Mouse (Mus musculus): ENCODE data around the gene Sema3f. TPM values are rescaled to one million over a fixed set of nuclear protein-coding genes. Genes with fewer than 3 reads are reported as not detected.

The Sema3f gene
- polyA plus RNA-seq, 2 experiments = 0.69 to 3.5 TPM

DNA sequence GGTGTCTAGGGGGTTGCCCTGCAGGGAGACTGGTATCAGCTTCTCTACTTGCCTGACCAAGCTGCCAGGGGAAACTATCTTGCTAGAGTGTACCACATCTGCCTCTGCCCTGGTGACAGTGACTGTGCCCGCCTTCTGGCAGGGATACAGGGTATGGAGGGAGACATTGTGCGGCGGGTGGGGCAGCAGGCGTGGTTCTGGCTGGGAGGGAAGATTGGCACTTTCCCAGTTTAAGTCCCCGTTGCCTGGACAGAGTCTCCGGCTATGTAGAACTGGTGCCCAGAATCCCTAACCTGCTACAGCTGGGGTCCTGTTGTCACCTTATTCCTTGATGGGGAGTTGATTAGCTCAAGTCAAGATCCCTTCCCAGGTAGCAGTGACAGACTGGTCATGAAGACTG lies 77.8 kb downstream of the Sema3f start:
- H3K4me2 ChIP-seq (ENCODE audit: low read depth) = peak overlapping the region; percentile 96
- no peaks in the 10 kb centered on the region for H3K9me3 ChIP-seq (ENCODE audit: control insufficient read depth, low read length)
- DNase-seq (ENCODE audit: low read depth in 3 of 3, low spot score in 3 of 3) (peak in 1 of 3 experiments; percentile 70), ATAC-seq (ENCODE audit: insufficient read depth) (peak; percentile 2; the same call in 1 of the 2 replicates)
- peak overlapping the region; percentile 74 for H3K27ac ChIP-seq
- H3K36me3 ChIP-seq (replicated peaks; ENCODE audit: control insufficient read depth, insufficient read depth, low read depth) = 0 out of 2 replicates have a peak, but pooled peaks cover 2% of the 10 kb centered on the region
- H3K9ac ChIP-seq (replicated peaks) = peak overlapping the region; percentile 91
- TF ChIP-seq EP300 (IDR thresholded peaks at IDR 0.05; ENCODE audit: low read depth) (no peak), CTCF (IDR thresholded peaks at IDR 0.05; ENCODE audit: low read depth) (no peak)
- H3K4me1 ChIP-seq (replicated peaks; ENCODE audit: control insufficient read depth in 2 of 2, insufficient read depth in 2 of 2, low read length in 1 of 2) = peaks cover 34 to 35% of the 10 kb centered on the region in 2 experiments
- no peaks in the 10 kb centered on the region for H3K27me3 ChIP-seq (ENCODE audit: control insufficient read depth, insufficient read depth, low read length)
- H3K4me3 ChIP-seq (ENCODE audit: insufficient read depth in 1 of 2, low read depth in 2 of 2, low read length in 2 of 2) = peak overlapping the region; percentile 72 to 92
- WGBS (ENCODE audit: insufficient replicate concordance) = 18% methylated on average over 6 of the region's 6 CpGs

DNA sequence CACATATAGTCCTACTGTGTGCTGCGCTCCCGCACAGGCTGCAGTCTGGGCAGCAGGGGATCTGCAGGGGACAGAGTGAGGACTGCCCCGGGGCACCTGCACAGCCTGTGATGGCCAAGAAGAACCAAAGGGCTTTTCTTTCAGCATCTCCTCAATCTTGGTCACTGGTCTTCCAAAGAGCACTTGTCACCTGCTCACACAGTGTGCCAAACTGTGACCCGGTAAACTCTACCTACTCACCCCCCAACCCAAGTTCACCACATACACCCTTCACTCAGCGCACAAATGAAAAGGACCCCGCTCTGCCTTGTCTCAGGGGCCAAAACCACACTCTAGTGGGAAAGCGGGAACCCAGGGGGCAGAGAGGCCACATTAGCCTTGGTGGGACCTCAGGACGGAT lies 78.4 kb downstream of the Sema3f start:
- Histone ChIP-seq H3K4me3 (ENCODE audit: insufficient read depth in 1 of 2, low read depth in 2 of 2, low read length in 2 of 2) (no peak overlapping the region), H3K27me3 (ENCODE audit: control insufficient read depth, insufficient read depth, low read length) (no peaks in the 10 kb centered on the region), H3K4me2 (ENCODE audit: low read depth) (peak overlapping the region; percentile 96), H3K9me3 (ENCODE audit: control insufficient read depth, low read length) (no peaks in the 10 kb centered on the region), H3K36me3 (replicated peaks; ENCODE audit: control insufficient read depth, insufficient read depth, low read depth) (0 out of 2 replicates have a peak, but pooled peaks cover 2% of the 10 kb centered on the region), H3K9ac (replicated peaks) (no peak overlapping the region), H3K4me1 (replicated peaks; ENCODE audit: control insufficient read depth in 2 of 2, insufficient read depth in 2 of 2, low read length in 1 of 2) (peaks cover 37 to 39% of the 10 kb centered on the region in 2 experiments), H3K27ac (peak overlapping the region; percentile 29)
- 88% methylated on average over 8 of the region's 8 CpGs for whole genome bisulfite sequencing (ENCODE audit: insufficient replicate concordance)
- ATAC-seq (ENCODE audit: insufficient read depth) (no peak), DNase-seq (ENCODE audit: low read depth in 3 of 3, low spot score in 3 of 3) (no peak)
- no peak for TF ChIP-seq EP300 (IDR thresholded peaks at IDR 0.05; ENCODE audit: low read depth)
- no peak for TF ChIP-seq CTCF (IDR thresholded peaks at IDR 0.05; ENCODE audit: low read depth)

Other genes with a start within 250 kb of the Sema3f start
- 8.3 and 8.6 TPM in 2 replicates for gene Tmem115, start 176.5 kb downstream of the Sema3f start, polyA plus RNA-seq (2012; rRNA removed)
- gene Tmem115, start 176.5 kb downstream of the Sema3f start, polyA plus RNA-seq (2014; fragmentation: Nextera tagmentation; extraction: Ambion mirVana) = 15.6 and 15.7 TPM in 2 replicates
- gene Cyb561d2, start 168.3 kb downstream of the Sema3f start, polyA plus RNA-seq (2012; rRNA removed) = 9.8 and 12.1 TPM in 2 replicates
- gene Cyb561d2, start 168.3 kb downstream of the Sema3f start, polyA plus RNA-seq (2014; fragmentation: Nextera tagmentation; extraction: Ambion mirVana) = 14.1 and 14.3 TPM in 2 replicates
- gene Nprl2, start 168.2 kb downstream of the Sema3f start, polyA plus RNA-seq (2012; rRNA removed) = 10.5 and 12.9 TPM in 2 replicates
- 9.2 and 10.2 TPM in 2 replicates for gene Nprl2, start 168.2 kb downstream of the Sema3f start, polyA plus RNA-seq (2014; fragmentation: Nextera tagmentation; extraction: Ambion mirVana)
- gene Zmynd10, start 163.2 kb downstream of the Sema3f start, polyA plus RNA-seq (2012; rRNA removed) = 0.19 and 0.25 TPM in 2 replicates
- 0.20 and 0.28 TPM in 2 replicates for gene Zmynd10, start 163.2 kb downstream of the Sema3f start, polyA plus RNA-seq (2014; fragmentation: Nextera tagmentation; extraction: Ambion mirVana)
- gene Rassf1, start 158.9 kb downstream of the Sema3f start, polyA plus RNA-seq (2012; rRNA removed) = 9.8 and 13.6 TPM in 2 replicates
- 11.2 and 12.0 TPM in 2 replicates for gene Rassf1, start 158.9 kb downstream of the Sema3f start, polyA plus RNA-seq (2014; fragmentation: Nextera tagmentation; extraction: Ambion mirVana)
- gene Tusc2, start 147.2 kb downstream of the Sema3f start, polyA plus RNA-seq (2012; rRNA removed) = 20.3 and 22.6 TPM in 2 replicates
- gene Tusc2, start 147.2 kb downstream of the Sema3f start, polyA plus RNA-seq (2014; fragmentation: Nextera tagmentation; extraction: Ambion mirVana) = 39.7 and 40.4 TPM in 2 replicates
- gene Hyal2, start 142.5 kb downstream of the Sema3f start, polyA plus RNA-seq (2012; rRNA removed) = 19.9 and 26.2 TPM in 2 replicates
- gene Hyal2, start 142.5 kb downstream of the Sema3f start, polyA plus RNA-seq (2014; fragmentation: Nextera tagmentation; extraction: Ambion mirVana) = 47.0 and 51.3 TPM in 2 replicates
- 1.2 and 1.3 TPM in 2 replicates for gene Hyal1, start 133.5 kb downstream of the Sema3f start, polyA plus RNA-seq (2012; rRNA removed)
- 1.2 and 1.4 TPM in 2 replicates for gene Hyal1, start 133.5 kb downstream of the Sema3f start, polyA plus RNA-seq (2014; fragmentation: Nextera tagmentation; extraction: Ambion mirVana)
- 11.4 and 16.9 TPM in 2 replicates for gene Naa80, start 131.6 kb downstream of the Sema3f start, polyA plus RNA-seq (2012; rRNA removed)
- gene Naa80, start 131.6 kb downstream of the Sema3f start, polyA plus RNA-seq (2014; fragmentation: Nextera tagmentation; extraction: Ambion mirVana) = 8.9 and 11.8 TPM in 2 replicates
- 0.45 and 0.80 TPM in 2 replicates for gene Hyal3, start 129.7 kb downstream of the Sema3f start, polyA plus RNA-seq (2012; rRNA removed)
- gene Hyal3, start 129.7 kb downstream of the Sema3f start, polyA plus RNA-seq (2014; fragmentation: Nextera tagmentation; extraction: Ambion mirVana) = 0.69 and 0.87 TPM in 2 replicates
- 113 and 135 TPM in 2 replicates for gene Ifrd2, start 122.8 kb downstream of the Sema3f start, polyA plus RNA-seq (2012; rRNA removed)
- 149 and 173 TPM in 2 replicates for gene Ifrd2, start 122.8 kb downstream of the Sema3f start, polyA plus RNA-seq (2014; fragmentation: Nextera tagmentation; extraction: Ambion mirVana)
- gene Sema3b, start 101.2 kb downstream of the Sema3f start, polyA plus RNA-seq (2012; rRNA removed) = 0.22 and 0.31 TPM in 2 replicates
- gene Sema3b, start 101.2 kb downstream of the Sema3f start, polyA plus RNA-seq (2014; fragmentation: Nextera tagmentation; extraction: Ambion mirVana) = 0.25 and 0.33 TPM in 2 replicates
- gene Gnai2, start 75.1 kb downstream of the Sema3f start, polyA plus RNA-seq (2012; rRNA removed) = 94.3 and 124 TPM in 2 replicates
- 137 and 138 TPM in 2 replicates for gene Gnai2, start 75.1 kb downstream of the Sema3f start, polyA plus RNA-seq (2014; fragmentation: Nextera tagmentation; extraction: Ambion mirVana)
- gene Slc38a3, start 40.9 kb downstream of the Sema3f start, polyA plus RNA-seq (2012; rRNA removed) = 23.5 and 25.0 TPM in 2 replicates
- gene Slc38a3, start 40.9 kb downstream of the Sema3f start, polyA plus RNA-seq (2014; fragmentation: Nextera tagmentation; extraction: Ambion mirVana) = 15.7 and 19.7 TPM in 2 replicates
- not detected in 2 replicates for gene Gnat1, start 30.8 kb downstream of the Sema3f start, polyA plus RNA-seq (2012; rRNA removed)
- gene Gnat1, start 30.8 kb downstream of the Sema3f start, polyA plus RNA-seq (2014; fragmentation: Nextera tagmentation; extraction: Ambion mirVana) = 0.62 and 0.76 TPM in 2 replicates
- gene Rbm5, start 60.5 kb upstream of the Sema3f start, polyA plus RNA-seq (2012; rRNA removed) = 23.7 and 35.2 TPM in 2 replicates
- gene Rbm5, start 60.5 kb upstream of the Sema3f start, polyA plus RNA-seq (2014; fragmentation: Nextera tagmentation; extraction: Ambion mirVana) = 40.8 and 45.1 TPM in 2 replicates
- gene Rbm6, start 162.8 kb upstream of the Sema3f start, polyA plus RNA-seq (2012; rRNA removed) = 14.2 and 18.9 TPM in 2 replicates
- gene Rbm6, start 162.8 kb upstream of the Sema3f start, polyA plus RNA-seq (2014; fragmentation: Nextera tagmentation; extraction: Ambion mirVana) = 19.4 and 20.9 TPM in 2 replicates
- gene Mon1a, start 177.7 kb upstream of the Sema3f start, polyA plus RNA-seq (2012; rRNA removed) = 4.0 and 4.5 TPM in 2 replicates
- 3.8 and 4.5 TPM in 2 replicates for gene Mon1a, start 177.7 kb upstream of the Sema3f start, polyA plus RNA-seq (2014; fragmentation: Nextera tagmentation; extraction: Ambion mirVana)
- 1.2 and 1.7 TPM in 2 replicates for gene Mst1r, start 196.4 kb upstream of the Sema3f start, polyA plus RNA-seq (2012; rRNA removed)
- gene Mst1r, start 196.4 kb upstream of the Sema3f start, polyA plus RNA-seq (2014; fragmentation: Nextera tagmentation; extraction: Ambion mirVana) = 0.37 TPM in 2 replicates
- not detected in 2 replicates for gene Actl11, start 218.0 kb upstream of the Sema3f start, polyA plus RNA-seq (2012; rRNA removed)
- gene Actl11, start 218.0 kb upstream of the Sema3f start, polyA plus RNA-seq (2014; fragmentation: Nextera tagmentation; extraction: Ambion mirVana) = not detected in 2 replicates
- gene Camkv, start 225.2 kb upstream of the Sema3f start, polyA plus RNA-seq (2012; rRNA removed) = 0.10 and 0.18 TPM in 2 replicates
- gene Camkv, start 225.2 kb upstream of the Sema3f start, polyA plus RNA-seq (2014; fragmentation: Nextera tagmentation; extraction: Ambion mirVana) = not detected in 2 replicates
- gene Traip, start 239.7 kb upstream of the Sema3f start, polyA plus RNA-seq (2012; rRNA removed) = 5.3 and 7.4 TPM in 2 replicates
- gene Traip, start 239.7 kb upstream of the Sema3f start, polyA plus RNA-seq (2014; fragmentation: Nextera tagmentation; extraction: Ambion mirVana) = 13.3 and 18.1 TPM in 2 replicates